Mouse (Mus musculus) adrenal gland, adult 18-20 months (tissue): Measurements from ENCODE around the gene Fgfr2. TPM values are rescaled to one million over a fixed set of nuclear protein-coding genes. Genes with fewer than 3 reads are reported as not detected.
"Not testable (repeated sequence)": the region's sequence is repeated elsewhere in the genome, so short reads cannot be mapped to it uniquely, and the experiment has no call there.

Experiments
- DNase-seq, 2 experiments: peaks; one replicate each; pipeline ENCODE4 v3.0.0; 2021 to 2022; ENCODE audit warnings: low spot score in 2 of 2
- total RNA-seq, 2 experiments: library from RNA; stranded (reverse); gene quantifications; 1 replicate in 1 of 2; 2 replicates in 1 of 2; pipeline ENCODE4 v1.2.3; 2021

The Fgfr2 gene
- total RNA-seq, 2 experiments from 2014 or later, result 294 to 308 TPM

DNA sequence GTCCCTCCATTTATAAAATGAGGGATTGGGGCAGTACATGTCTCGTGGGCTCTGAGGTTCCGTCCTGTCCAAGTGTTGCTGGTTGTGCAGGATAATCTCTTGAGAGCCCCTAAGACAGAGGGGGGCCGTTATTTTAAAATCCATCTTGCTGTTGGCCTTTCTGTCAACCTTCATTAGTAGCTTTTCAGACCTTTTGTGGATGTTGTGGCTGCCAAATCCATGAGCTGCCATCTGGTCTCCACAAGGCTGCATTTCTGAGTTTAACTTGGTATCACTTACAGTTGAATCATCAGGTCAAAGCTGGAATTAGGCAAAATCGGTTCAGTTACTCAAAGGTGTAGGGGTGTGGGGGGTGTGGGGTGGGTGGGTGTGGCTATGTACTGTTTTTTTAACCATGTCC, 2569.8 kb downstream of the Fgfr2 start:
- DNase-seq, result no peak

DNA sequence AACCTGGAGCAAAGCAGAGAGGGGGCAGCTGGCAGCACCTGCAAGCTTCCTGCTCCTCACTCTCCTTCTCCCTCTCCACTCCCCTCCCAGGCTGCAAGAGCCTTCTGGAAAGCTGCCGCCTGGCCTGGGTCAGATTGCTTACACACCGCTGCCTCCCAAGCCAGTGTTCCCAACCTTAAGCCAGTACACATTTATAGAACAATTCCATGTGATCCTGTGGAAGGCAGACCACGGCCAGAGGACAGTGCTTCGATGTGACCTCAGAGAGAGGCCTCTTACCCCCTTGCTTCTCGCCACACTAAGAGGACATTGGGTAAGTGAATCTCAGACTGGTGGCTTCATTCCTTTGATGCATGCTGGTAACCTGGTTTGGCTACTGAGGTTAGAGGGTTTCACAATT, 2570.4 kb downstream of the Fgfr2 start:
- no peak for DNase-seq

GRCm38 (mm10) chr7:130547635-130548175, 2575.4 kb downstream of the Fgfr2 start:
- DNase-seq, result no peak

DNA sequence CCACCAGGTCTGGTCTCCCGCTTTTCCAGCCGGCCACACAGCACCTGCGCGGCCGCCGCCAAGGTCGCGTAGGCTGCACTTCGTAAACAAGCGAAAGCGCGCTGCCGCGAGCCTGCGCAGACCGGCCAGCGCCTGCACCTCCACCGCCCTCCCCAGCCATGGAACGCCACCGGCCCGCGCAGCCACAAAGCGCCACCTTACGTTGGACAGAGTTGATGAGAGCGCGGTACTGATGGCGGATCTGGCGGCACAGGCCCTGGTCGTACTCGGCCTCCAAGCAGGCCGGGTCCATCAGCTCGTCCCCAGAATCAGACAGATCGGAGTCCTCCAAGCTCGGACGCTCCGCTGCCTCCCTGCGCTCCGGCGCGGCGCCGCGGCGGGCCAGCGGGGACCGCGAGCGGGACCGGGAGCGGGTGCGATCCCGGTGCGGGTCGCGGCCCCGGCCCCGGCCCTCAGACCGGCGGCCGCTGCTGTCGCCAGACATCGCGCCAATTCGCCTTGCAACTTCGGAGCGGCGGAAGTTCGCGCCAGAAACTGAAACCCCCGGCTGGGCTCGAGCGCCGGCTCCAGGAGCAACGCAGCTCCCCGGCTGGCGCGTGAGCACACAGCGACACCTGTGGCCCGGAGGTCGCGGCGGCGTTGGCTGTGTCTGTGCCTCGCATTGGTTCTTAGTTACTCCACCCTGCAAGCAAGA, 2576.2 kb downstream of the Fgfr2 start:
- DNase-seq, result peak; percentile 89 to 96

DNA sequence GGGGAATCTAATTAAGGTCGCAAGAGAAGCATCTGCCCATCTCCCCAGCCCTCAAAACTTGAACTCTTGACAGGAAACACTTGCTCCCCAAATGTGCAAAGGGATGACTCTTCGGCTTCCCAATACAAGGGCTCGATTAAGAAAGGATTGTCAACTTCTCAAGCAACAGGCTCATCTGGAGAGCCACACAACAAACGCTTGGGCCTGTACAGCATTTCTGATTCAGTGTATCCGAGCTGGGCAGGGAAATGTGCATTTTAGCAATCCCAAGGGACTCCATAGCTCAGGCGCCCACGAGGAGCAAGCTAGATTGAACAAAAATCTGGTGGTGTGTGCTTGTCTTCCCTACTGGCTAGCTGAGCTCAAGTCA, 2576.7 kb downstream of the Fgfr2 start:
- no peak for DNase-seq

DNA sequence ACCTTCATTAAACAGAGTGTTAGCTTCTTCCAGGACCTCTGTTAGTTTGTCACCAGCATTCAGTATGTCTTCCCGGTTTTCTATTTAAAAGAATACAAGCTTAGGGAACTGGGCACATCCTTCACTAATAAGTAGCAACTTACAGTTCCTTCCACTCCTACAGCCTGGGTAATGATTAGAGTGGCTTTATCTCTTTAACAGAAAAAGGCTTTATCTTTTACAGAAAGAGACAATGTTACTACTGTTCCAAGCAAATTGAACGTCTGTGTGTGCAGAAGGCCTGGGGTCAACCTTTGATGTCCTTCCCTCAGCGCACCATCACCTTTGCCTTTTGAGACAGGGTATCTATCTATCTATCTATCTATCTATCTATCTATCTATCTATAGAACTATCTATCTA, 2577.3 kb downstream of the Fgfr2 start:
- DNase-seq, result no peak

- no peak for DNase-seq
These were observed 2577.7 kb downstream of the Fgfr2 start for GRCm38 (mm10) chr7:130545401-130545800.

- no peak for DNase-seq
These were observed 2580.0 kb downstream of the Fgfr2 start for GRCm38 (mm10) chr7:130543181-130543580.

DNA sequence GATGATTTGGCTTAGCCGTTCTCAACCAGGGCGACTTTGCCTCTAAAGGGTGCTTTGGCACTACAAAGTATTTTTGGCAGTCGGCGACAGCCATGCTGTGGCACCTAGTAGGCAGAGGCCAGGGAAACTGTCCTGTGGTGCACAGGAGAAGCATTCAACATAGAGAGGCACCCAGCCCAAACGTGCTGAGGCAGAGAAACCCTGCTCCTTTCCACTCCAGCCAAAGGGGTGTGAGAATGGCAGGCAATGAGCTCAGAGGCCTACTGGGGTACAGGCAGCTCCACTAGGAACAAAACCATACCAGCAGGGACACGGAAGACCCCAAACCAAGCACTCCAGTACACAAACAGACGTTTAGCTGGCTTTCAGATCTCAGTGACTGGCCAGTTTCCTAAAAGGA, 2583.0 kb downstream of the Fgfr2 start:
- no peak for DNase-seq

DNA sequence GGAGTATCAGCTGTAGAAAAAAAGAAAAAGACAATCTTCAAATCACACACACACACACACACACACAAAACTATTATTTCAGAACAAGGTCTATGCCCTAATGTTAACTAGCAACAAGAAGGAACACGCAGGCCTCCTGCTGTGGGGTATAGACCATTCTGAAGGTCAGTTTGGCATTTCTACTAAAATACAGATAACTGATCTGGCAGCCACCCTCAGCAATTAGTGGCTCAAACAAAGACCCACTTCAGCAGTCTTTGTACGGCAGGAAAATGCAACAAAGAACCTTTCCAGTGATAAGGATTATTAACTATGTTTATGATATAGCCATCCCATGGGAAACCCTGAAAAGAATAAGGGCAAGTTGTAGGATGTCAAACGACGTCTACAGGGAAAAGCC, 2586.1 kb downstream of the Fgfr2 start:
- peak in 1 of 2 experiments; percentile 4 for DNase-seq

DNA sequence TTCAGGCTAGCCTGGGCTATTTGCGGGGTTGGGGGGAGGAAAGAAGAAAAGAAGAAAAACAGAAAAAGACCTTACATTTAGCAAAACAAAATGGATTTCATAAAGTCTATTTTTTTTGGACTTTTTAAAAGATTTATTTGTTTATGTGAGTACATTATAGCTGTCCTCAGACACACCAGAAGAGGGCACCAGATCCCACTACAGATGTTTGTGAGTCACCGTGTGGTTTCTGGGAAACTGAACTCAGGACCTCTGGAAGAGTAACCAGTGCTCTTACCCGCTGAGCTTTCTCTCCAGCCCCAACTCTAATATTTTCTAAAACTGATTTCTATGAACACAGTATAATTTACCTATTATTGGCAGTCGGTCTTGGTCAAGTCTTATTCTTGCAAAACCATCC, 2588.0 kb downstream of the Fgfr2 start:
- DNase-seq, result peak in 1 of 2 experiments; percentile 12

- DNase-seq, result peak; percentile 94
These were observed 2589.6 kb downstream of the Fgfr2 start for GRCm38 (mm10) chr7:130533316-130534260.

- DNase-seq, result not testable (repeated sequence)
These were observed 2592.0 kb downstream of the Fgfr2 start for GRCm38 (mm10) chr7:130531138-130531537.

DNA sequence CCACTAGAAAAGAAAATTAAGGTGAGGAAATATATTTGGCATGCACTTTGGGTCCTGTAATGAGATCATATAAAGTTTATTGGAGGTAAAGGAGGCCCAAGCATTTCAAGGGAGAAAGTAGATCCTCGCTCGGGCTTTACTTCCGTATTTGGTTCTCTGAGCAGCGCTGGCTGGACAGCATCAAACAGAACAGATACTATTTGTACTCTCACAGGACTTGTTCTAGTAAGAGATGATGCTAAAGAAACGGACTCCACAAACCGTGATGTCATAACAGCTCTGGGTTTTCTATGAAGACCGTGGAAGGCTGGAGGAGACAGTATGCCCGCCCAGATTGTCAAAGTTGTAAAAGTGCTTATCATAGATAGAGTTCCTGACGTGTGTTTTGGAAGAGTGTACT, 2595.8 kb downstream of the Fgfr2 start:
- no peak for DNase-seq

DNA sequence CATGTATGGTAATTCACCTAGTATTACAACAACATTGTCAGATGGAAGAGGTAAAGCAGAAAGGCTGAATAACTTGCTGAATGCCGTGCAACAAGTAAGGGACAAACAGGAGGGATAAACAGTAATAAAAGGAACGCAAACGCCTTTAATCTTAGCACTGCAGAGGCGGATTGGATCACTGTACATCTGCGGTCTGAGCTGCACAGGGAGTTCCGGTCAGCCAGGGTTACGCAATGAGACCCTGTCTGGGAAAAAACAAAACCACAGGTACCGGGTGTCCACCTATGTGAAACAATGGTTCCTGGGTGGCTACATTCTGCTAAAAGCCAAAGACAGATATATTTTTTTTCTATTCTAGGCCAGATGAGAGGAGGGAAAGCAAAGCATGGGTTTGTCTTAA, 2599.7 kb downstream of the Fgfr2 start:
- DNase-seq, result no peak

DNA sequence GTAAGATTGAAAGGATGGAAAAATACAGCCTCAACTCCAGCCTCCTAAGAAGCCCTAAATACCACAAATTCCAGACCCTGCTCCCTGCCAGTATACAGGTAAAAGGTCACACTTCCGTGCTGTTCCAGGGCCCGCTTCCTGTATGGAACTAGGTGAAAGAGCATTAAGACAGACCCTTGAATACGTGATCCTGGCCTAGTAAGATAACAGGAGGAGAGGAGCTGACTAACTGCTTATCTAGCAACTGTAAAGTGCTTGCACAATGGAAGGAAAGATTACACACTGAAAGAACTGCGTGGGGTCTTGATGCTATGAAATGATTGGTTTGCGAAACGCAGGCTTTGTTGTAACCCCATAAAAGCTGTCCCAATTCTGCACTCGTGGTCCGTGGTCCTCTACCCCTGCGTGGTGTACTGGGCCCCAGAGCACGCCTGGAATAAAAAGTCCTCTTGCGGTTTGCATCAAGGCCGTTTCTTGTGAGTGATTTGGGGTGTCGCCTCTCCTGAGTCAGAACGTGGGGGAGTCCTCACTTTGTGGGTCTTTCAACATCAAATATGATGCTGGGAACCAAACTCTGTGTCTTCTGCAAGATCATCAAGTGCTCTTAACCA, 2602.2 kb downstream of the Fgfr2 start:
- DNase-seq, result no peak

DNA sequence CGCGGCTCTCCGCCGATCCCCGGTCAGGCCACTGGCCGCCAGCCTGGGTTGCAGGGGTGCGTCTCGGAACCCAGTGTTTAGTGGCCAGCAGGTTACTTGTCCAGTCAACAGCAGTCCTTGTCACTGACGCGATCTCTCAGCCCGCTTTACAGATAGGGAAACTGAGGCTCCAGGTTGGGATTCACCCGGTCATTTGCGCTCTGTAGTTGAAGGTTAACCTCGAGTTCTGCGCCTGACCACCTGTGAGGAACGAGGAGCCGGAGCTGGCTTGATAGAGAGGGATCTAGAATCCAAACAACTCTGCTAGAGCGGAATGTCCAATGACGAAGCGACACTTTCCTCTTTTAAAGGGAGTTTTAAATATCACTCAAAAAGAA, 2603.1 kb downstream of the Fgfr2 start, which contains the start of gene Ate1:
Gene Ate1 (minus strand): TSS at position 321 of the 377 bp plus-strand sequence.
- DNase-seq, result no peak

DNA sequence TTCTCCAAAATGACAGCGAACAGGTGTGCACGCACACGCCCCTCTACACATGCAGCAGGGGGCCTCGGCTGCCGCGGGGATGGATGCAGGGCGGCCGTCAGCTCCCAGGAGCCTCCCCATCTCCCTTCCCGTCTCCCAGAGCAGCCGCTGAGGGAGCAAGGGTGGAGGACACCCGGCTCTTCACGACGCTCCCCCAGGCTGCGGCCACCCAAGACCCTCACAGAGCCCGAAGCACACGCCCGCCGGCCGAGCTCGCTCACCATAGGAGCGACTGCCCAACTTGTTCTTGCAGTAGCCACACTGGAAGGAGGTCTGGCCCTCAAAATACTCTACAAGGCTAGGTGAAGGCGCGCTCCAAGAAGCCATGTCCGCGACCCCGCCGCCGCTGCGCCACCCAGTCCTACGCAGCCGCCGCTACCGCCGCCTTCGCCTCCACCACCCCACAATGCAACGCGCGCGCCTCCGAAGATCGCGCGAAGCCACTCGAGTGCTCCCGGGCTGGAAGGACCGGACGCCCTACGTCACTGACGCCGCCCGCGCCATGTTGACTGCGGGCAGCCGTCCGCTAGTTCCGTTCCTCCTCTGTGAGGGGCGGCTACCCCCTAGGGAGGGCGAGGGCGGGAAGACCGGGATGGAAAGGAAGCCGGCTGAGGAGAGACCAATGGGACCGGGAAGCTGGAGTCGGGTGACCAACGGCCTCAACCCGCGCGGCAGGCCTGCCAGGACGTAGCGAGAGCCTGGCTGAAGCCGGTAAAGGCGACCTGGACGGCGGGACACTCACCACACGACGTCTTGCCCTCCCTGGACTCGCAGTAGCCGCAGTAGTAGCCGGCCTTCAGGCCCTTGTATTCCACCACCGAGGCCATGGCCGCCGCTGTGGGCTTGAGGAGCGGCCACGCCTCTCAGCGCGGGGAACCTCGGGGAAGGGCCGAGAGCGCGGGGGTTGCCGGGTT, 2603.8 kb downstream of the Fgfr2 start:
- DNase-seq, result peak; percentile 97 to 99

DNA sequence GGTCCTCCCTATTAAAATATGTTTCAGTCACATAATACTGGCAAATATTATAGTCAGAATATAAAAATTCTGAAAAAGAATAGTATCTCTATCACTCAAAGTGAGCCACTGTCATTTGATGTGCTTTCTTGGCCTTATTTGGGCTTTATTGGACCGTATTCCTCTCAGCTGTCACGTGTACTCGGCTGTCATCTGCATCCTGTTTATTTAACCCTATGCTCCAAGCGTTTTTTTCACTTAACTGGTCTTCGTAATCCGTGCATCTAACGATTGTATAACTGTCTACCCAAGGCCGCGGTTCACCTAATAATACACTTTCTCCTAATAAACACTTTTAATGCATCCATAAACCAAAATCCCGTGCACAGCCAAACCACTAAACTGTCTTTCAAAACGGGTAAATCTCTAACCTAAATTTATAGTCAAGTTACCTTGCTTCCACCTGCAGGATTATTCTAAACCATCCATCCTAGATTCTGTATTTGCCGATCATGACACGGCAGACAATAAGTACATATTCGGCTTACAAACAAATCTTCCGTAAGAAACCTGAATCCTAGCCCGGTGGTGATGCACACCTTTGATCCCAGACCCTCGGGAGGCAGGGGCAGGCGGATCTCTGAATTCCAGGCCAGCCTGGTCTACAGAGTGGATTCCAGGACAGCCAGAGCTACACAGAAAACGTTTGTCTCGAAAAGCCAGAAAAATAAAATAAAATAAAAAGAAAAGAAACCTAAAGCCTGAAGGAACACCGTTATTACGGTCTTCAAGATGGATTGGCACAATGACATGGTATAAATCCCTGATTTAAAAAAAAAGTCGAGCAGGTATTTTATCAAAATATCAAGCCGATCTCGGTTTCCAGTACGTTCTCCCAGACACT, 2604.7 kb downstream of the Fgfr2 start:
- DNase-seq, result no peak
